Mouse (Mus musculus): ENCODE measurements at regions not wholly inside any gene's neighbourhood (a gene's known extent, or its start where the extent isn't known, plus 50 kb on each side); places are given as distances from the start of the nearest gene placed in this dataset.

DNA sequence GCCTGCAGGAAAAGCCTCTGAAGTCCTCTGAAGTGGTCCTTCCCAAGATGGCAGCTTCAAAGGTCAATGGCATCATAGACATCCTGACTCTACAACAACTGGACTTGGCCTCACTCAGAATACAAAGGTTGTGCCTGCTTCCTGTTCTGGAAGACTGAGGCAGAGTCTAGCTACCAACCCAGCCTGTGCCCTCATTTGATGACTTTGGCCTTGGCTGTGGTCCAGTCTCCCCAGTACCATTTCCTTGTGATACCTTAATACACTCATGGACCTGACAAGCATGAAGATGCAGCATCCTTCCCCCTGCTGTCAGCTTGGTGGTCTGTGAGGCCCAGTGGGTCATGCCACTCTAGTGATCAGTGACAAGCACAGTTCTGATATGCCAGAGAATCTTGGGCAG, 130.6 kb downstream of the Gm4791 start:
- DNase-seq (ENCODE audit: low spot score in 2 of 2): no peak

DNA sequence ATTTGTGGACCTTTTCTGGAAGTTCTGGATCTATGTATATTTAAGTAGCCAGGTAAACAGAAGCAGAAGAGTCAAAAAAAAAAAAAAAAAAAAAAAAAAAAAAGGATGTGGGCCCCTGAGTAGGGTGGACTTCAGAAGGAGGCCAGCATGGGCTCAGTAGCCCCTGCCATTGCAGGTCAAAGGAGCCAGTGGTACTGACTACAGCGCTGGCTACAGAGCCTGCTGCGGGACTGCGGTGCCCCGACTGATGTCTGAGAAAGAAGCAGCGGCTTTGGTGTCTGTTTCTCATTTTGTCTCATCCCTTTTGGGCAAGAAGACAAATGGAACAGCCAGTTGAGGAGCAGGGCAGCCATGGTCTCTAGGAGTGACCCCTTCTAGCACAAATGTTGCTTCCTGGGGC, 134.9 kb downstream of the Gm4791 start:
- DNase-seq (ENCODE audit: low spot score in 2 of 2): no peak

DNA sequence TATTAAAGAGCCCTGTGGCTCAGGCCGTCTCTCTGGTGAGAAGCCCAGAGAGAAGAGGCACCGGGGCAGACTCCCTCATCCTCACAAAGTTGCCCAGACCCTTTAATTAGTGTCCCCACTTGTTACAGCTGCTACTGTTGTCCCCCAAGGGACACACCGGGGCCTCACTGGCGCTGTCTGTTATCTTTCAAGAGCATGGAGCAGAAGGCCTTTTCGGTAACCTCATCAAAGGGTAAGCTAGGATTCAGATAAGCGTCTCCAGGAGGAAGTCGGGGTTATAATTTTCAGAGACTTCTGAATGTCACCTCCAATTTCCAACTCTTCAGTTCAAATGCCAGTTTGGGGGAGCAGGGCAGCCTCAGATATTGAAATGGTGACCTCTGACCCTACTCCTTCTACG, 135.3 kb downstream of the Gm4791 start:
- no peak for DNase-seq (ENCODE audit: low spot score in 2 of 2)

DNA sequence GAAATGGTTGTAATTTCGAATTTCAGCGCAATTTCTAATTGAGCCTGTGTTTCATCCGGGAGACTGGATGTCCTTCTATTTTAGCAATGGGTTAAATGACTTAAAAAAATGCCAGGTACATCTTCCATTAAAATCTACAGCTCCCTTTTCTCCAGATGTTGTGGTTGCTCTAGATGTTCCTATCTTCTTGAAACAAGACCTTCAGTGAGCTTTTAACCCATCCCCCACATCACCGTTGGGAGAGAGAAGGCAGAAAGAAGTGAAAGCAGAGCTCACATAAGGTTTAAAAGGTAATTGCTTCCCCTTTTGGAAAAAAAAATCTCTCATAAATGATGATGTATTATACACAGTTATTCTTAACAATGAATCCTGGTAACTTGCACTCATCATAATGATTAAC, 135.9 kb downstream of the Gm4791 start:
- no peak for DNase-seq (ENCODE audit: low spot score in 2 of 2)

DNA sequence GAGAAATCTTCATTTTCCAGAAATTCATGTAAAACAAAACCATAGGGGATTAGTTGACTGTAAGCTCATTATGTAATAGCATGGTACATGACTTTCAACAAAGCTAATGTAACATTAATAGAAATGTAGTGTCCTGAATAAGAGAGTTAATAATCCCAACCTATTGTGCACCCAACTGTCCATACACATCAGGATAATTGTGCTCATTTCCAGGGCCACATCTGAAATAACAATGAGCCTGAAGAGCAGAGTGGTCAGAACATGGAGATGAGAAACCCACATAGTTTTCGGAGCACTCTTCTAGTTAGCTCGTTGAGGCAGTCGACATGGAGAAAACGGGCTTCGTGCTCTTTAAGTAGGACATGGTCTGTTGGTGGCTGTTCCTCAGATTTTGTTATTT, 138.1 kb downstream of the Gm4791 start:
- no peak for DNase-seq (ENCODE audit: low spot score in 2 of 2)

DNA sequence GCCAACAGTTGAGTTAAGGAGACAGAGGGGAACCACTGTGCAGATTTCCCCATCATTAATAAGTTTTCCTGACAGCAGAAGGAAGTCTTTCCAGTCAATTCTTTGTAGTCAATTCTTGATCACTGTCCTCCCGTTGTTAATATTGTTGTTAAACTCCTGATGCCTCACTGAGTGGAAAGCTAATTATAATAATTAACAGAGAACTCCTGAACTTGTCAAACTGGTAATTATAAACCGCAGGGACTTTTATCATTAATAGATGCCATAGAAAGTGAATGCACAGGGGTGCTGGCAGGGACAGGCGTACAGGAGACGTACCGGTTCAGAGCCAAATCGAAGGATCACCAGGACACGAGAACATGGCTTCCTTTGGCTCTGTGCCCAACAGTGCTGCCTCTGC, 154.9 kb downstream of the Gm4791 start:
- DNase-seq (ENCODE audit: low spot score in 2 of 2): no peak

DNA sequence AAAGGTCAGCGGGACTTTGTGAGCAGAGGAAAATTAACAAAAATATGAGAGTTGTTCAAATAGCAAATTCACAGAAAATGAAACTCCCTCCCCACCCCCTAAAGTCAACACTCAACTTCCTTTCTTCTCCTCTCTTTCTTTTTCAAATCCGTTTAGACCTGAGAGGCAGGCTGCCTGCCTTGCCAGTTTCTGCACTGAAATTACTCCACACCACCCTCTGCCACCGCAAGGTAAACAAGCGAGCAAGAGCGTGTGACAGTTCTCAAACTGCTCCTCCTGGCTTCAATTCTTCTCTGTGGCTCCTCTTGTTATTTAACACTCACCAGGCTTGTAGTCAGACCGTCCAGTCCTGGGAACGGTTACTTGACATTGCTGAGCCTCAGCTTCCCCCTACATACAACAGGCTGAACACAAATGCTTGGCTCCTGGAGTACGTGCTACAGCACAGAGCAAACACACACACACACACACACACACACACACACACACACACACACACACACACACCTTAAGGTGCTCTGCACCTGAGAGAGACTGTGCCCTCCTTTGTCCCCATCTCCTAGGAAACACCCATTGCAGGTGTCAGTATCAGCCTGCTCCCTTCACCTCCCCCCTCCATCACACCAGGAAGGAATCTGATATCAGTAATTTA, 167.1 kb downstream of the Gm4791 start:
- DNase-seq (ENCODE audit: low spot score in 2 of 2): no peak

DNA sequence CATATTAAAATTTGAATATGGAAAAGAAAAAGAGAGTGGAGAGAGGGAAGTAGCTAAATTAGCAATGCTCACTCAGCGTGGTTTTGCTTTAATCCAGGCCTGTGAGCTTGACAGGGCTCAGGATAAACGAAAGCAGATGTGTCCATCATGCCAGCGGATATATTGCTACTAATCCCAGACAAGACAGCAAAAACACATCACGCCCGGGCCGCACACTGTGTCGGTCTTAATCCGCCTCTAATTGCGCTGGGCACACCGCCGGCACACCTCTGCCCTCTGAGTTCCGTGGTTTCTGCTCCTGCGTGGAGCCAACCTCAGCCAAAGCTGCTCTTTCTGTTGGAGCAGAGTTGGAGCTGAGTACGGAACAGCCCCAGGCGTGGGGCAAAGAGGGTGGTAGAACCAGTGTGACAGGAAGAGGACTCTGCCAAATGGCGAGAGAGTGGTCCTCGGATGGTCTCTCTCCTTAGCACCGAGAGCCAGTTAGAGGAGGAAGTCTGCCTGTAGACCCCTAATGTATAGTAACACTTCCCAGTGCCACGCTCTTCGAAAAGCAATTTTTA, 169.2 kb downstream of the Gm4791 start:
- no peak for DNase-seq (ENCODE audit: low spot score in 2 of 2)

DNA sequence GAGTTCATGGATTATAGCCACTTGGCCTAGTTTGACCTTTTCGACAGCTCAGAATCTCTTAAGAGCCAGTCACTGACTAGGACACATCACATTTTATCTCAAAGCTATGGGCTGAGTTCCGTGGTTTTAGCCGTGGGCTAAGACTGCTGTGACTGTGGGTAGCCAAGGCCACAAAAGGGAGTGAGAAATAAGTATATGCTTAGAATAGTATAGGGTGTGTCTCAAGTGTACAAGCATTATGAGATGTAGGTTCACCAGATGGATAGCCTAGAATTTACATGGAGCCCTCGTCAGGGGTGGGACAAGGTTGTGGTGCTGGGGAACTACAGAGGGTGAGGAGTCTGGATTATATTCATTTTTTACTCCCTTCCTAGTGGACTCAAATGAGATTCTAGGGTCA, 177.5 kb downstream of the Gm4791 start:
- DNase-seq (ENCODE audit: low spot score in 2 of 2): no peak

DNA sequence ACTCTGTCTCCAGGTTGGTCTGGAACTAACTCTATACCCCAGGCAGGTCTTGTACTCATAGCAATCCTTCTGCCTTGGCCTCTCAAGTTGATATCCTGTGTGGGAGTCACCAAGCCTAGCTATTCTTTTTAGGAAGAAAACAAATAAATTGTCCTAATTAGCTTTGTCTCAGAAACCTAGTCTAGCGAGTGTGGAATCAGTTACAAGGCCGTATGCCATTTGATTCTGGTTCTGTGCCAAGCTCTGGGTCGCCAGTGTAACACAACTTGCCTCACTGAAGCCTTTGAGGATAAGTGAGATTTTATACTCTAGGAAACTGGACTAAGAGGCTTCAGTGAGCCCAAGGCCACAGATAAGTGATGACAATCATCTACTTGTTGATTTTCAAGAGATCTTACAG, 219.6 kb downstream of the Gm4791 start:
- DNase-seq (ENCODE audit: low spot score in 2 of 2): no peak

DNA sequence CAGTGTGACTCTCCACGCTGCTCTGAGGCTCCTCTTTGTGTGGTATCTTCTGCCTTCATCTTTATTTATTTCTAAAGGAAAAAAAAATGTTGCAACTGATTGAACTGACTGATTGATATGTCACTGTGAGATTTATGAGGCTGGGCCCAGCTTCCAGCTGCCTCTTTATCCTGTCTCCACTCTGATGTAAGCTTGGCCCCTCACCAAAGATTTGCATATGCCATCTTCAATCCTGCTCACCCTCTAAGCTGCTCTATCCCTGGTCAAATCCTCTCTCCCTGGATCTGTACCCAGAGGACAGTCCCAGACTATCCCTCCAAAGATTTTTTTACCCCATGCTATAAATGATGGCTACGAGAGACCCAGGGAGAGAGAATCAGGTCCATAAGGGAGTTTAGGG, 225.0 kb downstream of the Gm4791 start:
- no peak for DNase-seq (ENCODE audit: low spot score in 2 of 2)

DNA sequence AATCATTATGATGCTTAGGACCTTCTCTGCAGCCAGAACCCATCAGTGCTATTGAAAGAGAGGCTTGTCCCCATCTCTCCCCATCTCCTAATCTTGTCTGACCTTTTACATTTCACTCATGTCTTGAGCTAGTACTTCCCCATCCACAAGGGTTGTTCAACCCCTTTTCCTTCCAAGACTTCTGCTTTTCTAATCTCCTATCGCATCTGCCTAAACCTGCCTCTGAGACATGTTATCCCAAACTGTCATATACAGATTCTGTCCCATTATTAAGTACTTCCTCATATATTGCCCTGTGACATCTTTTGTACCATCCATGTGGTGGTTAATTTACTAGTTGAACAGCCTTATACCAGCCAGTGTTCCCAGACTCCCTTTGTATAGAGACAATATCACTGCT, 225.7 kb downstream of the Gm4791 start:
- no peak for DNase-seq (ENCODE audit: low spot score in 2 of 2)

DNA sequence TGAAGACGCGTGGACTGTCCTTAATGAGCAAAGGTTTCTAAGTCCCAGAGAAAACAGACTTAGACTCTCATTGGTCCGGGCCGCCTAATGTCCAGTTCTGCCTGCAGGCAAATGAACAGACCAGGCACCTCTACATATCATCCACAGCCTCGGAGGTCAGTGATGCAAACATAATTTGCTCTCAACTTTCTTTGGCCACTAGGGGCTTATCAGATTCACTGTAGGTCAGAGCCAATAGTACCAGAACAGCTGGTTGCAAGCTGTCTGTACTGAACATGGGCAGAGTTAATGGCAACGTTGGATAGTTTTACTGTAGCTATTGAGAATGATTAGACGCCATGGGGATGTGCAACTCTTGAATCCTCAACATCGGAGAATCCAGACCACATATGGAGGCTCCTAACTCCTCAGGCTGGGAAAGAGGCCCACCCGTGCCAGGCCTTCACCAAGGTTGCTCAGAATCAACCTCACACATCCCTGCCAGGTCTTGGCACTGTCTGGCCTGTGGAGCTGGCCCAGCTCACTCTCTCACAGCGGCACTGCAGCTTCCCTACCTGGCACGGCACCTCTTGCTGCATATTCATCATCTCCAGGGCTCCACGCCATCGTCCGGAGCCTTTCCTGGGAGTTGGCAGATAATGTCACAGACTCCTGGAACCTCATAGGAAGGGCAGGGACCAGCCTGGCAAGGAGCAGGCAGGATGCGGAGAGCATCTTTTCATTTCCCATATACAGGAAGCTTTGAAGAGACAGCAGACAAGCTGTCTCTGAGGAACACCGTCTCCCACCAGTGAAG, 228.1 kb downstream of the Gm4791 start:
- no peak for DNase-seq (ENCODE audit: low spot score in 2 of 2)

DNA sequence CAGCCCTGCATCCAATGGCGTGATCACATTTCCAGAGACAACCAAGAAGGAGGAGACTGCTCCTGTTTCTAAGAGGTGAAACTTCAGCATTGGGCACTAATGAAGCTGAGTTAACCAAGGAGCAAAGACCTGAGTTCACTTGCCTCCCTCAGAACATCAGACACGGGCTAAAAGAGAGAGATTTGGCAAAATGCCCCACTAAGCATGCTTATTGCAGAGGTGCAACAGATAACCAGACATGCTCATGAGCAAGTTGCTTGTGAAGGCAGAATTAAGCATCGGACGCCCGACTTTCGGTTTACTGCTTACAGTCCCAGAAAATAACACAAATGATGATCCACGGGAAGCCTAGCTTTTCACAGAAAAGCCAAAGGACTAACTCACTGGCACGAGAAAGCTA, 228.8 kb downstream of the Gm4791 start:
- no peak for DNase-seq (ENCODE audit: low spot score in 2 of 2)

DNA sequence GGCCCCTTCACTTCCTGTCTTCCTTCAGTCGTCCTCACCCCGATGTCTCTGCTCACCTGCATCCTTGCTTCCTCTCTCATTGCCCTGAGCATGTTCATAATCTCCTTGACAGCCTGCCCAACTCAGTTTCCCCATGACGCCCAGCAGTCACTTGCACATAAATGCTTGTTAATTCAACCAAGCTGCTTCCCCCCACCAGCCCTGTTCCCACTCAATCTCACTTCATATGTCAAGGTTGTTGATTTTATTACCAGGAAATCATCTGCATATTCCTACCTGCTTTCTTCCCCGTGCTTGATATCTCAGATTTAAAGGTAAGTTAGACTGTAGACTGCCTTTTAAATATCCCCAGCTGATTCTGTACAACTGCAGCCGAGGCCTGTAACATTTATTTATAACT, 230.2 kb downstream of the Gm4791 start:
- no peak for DNase-seq (ENCODE audit: low spot score in 2 of 2)

DNA sequence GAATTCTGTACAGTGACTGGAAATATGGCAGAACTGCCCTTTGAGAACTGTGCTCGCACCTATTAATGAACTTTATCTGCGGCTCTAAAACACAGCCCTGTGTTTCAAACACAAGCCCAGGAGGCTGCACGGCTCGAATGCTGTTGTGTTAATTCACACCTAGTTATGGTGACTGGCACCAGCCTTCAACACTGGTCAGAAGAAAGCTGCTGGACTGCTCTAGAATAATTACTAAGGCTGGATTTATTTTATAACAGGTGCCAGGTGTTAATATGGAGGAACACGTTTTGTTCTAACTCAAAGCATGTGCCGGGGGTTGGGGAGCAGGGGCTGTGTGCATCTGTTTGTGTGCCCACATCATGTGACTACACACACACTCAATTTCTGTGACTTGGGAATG, 230.8 kb downstream of the Gm4791 start:
- DNase-seq (ENCODE audit: low spot score in 2 of 2): no peak

DNA sequence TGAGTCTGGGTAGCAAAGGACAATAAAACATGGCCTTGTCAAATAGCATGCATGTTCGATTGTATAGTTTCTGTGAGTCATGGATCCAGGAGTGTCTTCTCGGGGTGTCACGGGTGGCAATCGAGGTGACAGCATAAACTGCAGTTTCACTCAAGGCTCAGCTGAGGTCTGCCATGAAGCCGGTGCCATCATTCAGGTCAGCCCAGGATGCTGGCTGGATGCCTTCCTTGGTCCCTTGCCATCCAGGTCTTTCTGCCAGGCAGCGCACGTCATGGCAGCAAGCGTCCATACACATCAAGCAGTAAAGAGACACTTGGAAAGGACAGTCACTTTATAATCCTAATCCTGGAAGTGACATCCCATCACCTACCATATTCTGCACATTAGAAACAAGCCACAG, 242.4 kb downstream of the Gm4791 start:
- no peak for DNase-seq (ENCODE audit: low spot score in 2 of 2)

DNA sequence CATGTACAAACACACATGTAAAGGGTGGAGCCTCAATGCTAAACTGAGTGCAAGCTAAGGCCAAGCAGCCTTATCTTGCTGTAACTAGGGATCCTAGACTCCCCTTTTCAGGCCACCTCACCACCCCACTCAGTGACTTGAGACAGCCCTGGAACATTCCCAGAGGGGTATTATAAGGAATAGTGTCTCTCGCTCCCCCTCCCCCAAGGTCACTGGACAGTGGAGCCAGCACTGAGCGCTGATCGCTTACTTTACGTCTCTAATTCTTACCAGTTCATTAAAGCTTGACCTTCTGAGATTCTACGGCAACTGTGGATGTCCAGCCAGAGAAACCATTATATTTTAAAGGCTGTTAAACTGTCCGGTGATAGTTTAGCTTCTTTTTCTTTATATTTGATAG, 243.5 kb downstream of the Gm4791 start:
- no peak for DNase-seq (ENCODE audit: low spot score in 2 of 2)

DNA sequence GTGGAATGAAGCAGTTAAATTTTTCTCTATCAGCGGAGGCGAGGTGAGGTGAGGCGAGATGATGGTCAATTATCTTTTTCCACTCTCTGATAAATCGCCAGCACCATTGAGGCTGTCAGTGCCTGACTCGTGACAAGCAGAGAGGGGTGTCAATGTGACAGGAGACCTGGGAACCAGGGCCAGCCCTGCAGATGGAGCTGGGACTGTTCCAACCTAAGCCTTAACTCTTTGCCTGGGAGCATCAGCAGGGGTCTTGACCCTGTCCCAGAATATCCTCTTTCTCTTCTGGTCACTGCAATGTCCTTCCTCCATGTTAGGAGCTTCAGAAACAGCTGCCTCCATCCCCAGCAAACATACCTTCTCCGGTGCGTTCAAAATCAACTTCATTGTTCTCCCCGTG, 244.0 kb downstream of the Gm4791 start:
- DNase-seq (ENCODE audit: low spot score in 2 of 2): no peak

DNA sequence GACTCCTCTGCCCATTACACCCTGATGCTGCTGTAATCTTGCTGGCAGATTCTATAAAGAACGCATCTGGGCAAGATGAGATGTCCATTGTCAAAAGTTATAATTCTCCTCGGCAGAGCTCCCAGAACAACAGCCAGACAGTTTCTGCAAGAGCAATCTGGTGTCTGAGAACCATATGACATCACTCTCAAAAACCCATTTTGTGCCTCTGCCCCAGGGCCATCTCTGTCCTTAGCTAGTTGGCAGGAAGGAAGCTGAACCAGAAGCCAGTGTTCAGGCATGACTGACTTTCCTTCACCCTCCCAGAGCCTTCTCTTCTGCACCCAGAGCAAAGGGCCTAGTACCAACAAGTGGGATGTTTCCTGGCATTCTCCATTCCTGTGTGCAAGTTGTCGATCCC, 250.5 kb downstream of the Gm4791 start:
- DNase-seq (ENCODE audit: low spot score in 2 of 2): no peak

DNA sequence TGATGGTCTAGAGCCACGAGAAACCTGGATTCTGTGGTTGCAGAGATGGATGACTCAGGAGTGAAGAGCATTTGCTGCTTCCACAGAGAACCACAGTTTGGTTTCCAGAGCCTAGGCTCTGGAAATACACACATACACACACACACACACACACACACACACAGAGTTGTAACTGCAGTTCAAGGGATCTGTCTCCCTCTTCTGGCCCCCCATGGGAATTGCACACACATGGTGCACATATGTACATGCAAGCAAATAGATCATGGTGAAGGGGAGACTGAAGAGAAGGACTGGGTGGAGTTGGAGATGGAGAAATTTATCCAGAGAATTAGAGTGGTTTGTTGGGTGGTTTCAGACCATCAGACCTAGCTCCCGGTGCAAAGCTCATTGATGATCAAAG, 252.6 kb downstream of the Gm4791 start:
- no peak for DNase-seq (ENCODE audit: low spot score in 2 of 2)

DNA sequence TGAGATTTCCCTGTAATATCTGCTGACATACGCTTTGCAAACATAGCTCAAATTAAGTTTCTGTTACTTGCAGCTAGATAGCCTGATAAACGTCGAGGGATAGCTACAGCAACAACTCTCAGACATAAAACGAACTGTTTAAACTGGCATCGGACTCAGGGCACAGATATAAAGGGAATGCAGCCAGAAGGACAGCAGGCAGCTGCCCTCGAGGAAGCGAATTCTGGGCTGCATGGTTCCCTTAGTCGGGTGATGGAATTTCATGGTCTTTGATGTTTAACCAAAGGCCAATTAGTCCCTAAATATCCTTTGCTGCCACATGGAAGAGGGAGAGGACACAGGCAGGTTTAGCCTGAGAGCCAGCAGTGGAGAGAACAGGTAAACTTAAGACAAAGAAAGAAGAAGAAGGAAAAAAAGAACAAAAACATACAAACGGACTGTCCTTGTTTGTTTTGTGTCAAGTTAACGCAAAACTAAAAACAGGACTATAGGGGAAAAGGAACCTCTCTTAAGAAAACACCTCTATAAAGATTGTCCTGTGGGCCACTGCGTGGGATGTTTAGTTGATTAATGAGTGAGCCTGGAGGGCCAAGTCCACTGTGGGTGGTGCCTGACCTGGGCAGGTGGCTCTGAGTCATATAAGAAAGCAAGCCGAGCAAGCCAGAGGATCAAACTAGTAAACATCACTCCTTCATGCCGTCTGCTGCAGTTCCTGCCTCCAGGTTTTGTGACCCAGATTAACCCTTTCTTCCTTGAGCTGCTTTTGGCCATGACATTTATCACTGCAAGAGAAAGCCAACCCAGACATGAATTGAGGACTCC, 255.5 kb downstream of the Gm4791 start:
- DNase-seq (ENCODE audit: low spot score in 2 of 2): no peak

All from adrenal gland, postnatal 4 days (tissue).